ENCODE assay signal across 8 mouse cellular contexts in the genomic region with DNA sequence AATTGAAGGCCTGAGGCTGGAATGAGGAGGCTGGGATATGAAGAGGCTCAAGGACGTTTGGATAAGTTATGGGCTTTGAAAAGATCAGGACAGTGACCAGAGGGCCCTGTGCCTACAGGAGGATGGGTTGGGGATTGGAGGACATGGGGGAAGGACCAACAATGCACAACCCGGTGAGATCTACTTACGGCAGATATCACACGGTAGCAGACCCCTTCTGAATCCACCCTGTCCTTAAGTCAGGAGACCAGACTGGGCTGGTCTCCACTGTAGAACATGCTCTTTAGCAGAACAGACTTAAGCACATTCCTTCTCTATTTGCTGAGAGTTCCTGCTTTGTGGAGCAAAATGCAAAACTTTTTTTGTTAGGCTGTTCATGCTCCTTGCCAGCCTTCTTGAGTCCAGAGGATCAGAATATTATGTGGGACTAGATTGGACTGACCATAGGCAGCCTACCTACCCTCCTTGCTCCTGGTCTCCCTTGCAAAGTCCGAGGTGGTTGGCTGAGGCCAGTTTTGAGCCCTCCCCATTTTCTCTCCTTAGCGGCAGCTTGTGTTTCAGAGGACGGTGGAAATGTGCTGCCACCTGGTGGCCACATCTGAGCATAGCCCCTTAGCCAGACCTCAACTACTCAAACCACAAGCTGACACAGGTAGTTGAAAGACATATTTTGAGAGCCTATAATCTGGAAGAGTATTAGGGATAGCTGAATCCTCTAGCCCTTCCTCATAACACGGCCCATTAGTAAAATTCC. TPM values are rescaled to one million over a fixed set of nuclear protein-coding genes. Genes with fewer than 3 reads are reported as not detected.
A peak's percentile ranks its signal among the peaks of the same experiment; 100 is the strongest.
DNase-seq lines count a peak whose midpoint lies in the region; ATAC-seq lines count a peak whose summit lies in the region.

No protein-coding gene starts in this region.

- intact Hi-C loops in gastrocnemius, postnatal 36 days (cut with DNase I): loop anchor here (2.0 to 5.0 kb wide), 2 partner anchors 152 to 225 kb away; no protein-coding TSS in a partner anchor
- intact Hi-C loops in left cerebral cortex, postnatal 14 days (cut with DNase I): loop anchor here (5.0 to 10.0 kb wide), 4 partner anchors 95 to 227 kb away; partner anchors contain the start of genes Ddx20 and Rap1a

- H3K36me3 ChIP-seq in intestine, embryonic 15.5 days: no peaks in the 10 kb centered on the region

- no peak overlapping the region for H3K9ac ChIP-seq in intestine, embryonic 15.5 days

- no peaks in the 10 kb centered on the region for H3K27me3 ChIP-seq in intestine, embryonic 15.5 days (replicated peaks)

- H3K27ac ChIP-seq in intestine, embryonic 15.5 days: no peak overlapping the region

- WGBS in intestine, embryonic 15.5 days: 42% methylated on average over 8 of the region's 8 CpGs

- H3K4me3 ChIP-seq in intestine, embryonic 15.5 days (replicated peaks): no peak overlapping the region

- H3K4me2 ChIP-seq in intestine, embryonic 15.5 days (replicated peaks): no peak overlapping the region

- H3K9me3 ChIP-seq in intestine, embryonic 15.5 days: no peaks in the 10 kb centered on the region

- DNase-seq in adrenal gland, adult 18-20 months (ENCODE audit: low spot score in 2 of 2): peak; percentile 81 to 85
- peak; percentile 90 for DNase-seq in embryo, embryonic 10.5 days (ENCODE audit: low spot score)
- DNase-seq in gastrocnemius, postnatal 36 days: peak; percentile 74 to 80
- DNase-seq in left cerebral cortex, postnatal 14 days (ENCODE audit: low spot score in 2 of 2): peak; percentile 84 to 86
- DNase-seq in right cerebral cortex, postnatal 25 days: peak; percentile 77
- peak; percentile 81 for DNase-seq in urinary bladder, postnatal 25 days (ENCODE audit: low spot score)

- peaks cover 10% of the 10 kb centered on the region for H3K4me1 ChIP-seq in intestine, embryonic 15.5 days (replicated peaks)

- peak; percentile 27; the same call in 1 of the 2 replicates for ATAC-seq in intestine, embryonic 15.5 days
- ATAC-seq in megakaryocyte-erythroid progenitor cell, adult 5-6 weeks (replicated peaks; ENCODE audit: low FRiP score, low TSS enrichment, poor library complexity, severe bottlenecking): peak; percentile 69

RNA-seq across cellular contexts. Expression of gene Tmigd3, which starts 28.9 kb away (rescaled TPM):
- total RNA-seq in adrenal gland, adult 18-20 months (2021): not detected
- not detected for total RNA-seq in gastrocnemius, postnatal 36 days (2021)
- polyA plus RNA-seq in intestine, embryonic 15.5 days (2015; fragmentation: Nextera tagmentation; extraction: Ambion mirVana): 0.24 and 0.52 TPM in 2 replicates
- under 1 TPM in 1 of 2 experiments, not detected in 1; 0.35 TPM for total RNA-seq in left cerebral cortex, postnatal 14 days (2021)
- not detected in 2 replicates for total RNA-seq in megakaryocyte-erythroid progenitor cell, adult 5-6 weeks (2014; fragmentation: Nextera tagmentation)
- not detected in 2 replicates for total RNA-seq in megakaryocyte-erythroid progenitor cell, adult 5-6 weeks (2017)

RNA-seq across cellular contexts. Expression of gene Adora3, which starts 28.9 kb away (rescaled TPM):
- under 1 TPM; 0.33 to 0.80 TPM for total RNA-seq in adrenal gland, adult 18-20 months (2021)
- total RNA-seq in gastrocnemius, postnatal 36 days (2021): not detected
- polyA plus RNA-seq in intestine, embryonic 15.5 days (2015; fragmentation: Nextera tagmentation; extraction: Ambion mirVana): 0.15 and 0.39 TPM in 2 replicates
- under 1 TPM; 0.74 to 0.83 TPM for total RNA-seq in left cerebral cortex, postnatal 14 days (2021)
- not detected in 2 replicates for total RNA-seq in megakaryocyte-erythroid progenitor cell, adult 5-6 weeks (2014; fragmentation: Nextera tagmentation)
- not detected in 2 replicates for total RNA-seq in megakaryocyte-erythroid progenitor cell, adult 5-6 weeks (2017)

RNA-seq across cellular contexts. Expression of gene I830077J02Rik, which starts 32.9 kb away (rescaled TPM):
- total RNA-seq in adrenal gland, adult 18-20 months (2021): 1 to 10 TPM; 1.0 to 1.2 TPM
- total RNA-seq in gastrocnemius, postnatal 36 days (2021): under 1 TPM in 1 of 2 experiments, not detected in 1; 0.26 TPM
- 1.5 and 1.7 TPM in 2 replicates for polyA plus RNA-seq in intestine, embryonic 15.5 days (2015; fragmentation: Nextera tagmentation; extraction: Ambion mirVana)
- total RNA-seq in left cerebral cortex, postnatal 14 days (2021): 1 to 10 TPM in 1 of 2 experiments, under 1 TPM in 1; 0.95 to 1.6 TPM
- 0.35 and 2.8 TPM in 2 replicates for total RNA-seq in megakaryocyte-erythroid progenitor cell, adult 5-6 weeks (2014; fragmentation: Nextera tagmentation)
- 0.52 and 8.0 TPM in 2 replicates for total RNA-seq in megakaryocyte-erythroid progenitor cell, adult 5-6 weeks (2017)

RNA-seq across cellular contexts. Expression of gene Wdr77, which starts 59.6 kb away (rescaled TPM):
- 10 to 100 TPM; 44.0 to 66.5 TPM for total RNA-seq in adrenal gland, adult 18-20 months (2021)
- 10 to 100 TPM; 26.9 to 29.3 TPM for total RNA-seq in gastrocnemius, postnatal 36 days (2021)
- 133 and 137 TPM in 2 replicates for polyA plus RNA-seq in intestine, embryonic 15.5 days (2015; fragmentation: Nextera tagmentation; extraction: Ambion mirVana)
- 10 to 100 TPM; 54.6 to 61.6 TPM for total RNA-seq in left cerebral cortex, postnatal 14 days (2021)
- 77.7 and 84.6 TPM in 2 replicates for total RNA-seq in megakaryocyte-erythroid progenitor cell, adult 5-6 weeks (2014; fragmentation: Nextera tagmentation)
- total RNA-seq in megakaryocyte-erythroid progenitor cell, adult 5-6 weeks (2017): 37.0 and 37.9 TPM in 2 replicates
